Mouse (Mus musculus) spleen, adult 2 months (tissue): ENCODE measurements at regions not wholly inside any gene's neighbourhood (a gene's known extent, or its start where the extent isn't known, plus 50 kb on each side); places are given as distances from the start of the nearest gene placed in this dataset.

Experiments used
- DNase-seq, 2 experiments: peaks; one replicate each; pipeline versions ENCODE4 v3.0.0 to v3.0.0-alpha.2; 2012 to 2021; ENCODE audit warnings: low spot score in 2 of 2, low read depth in 1 of 2
- H3K27ac ChIP-seq: fragments of 200-500 bp; 2 replicates; pipeline ENCODE4 v1.5.1; 2012; ENCODE audit warnings: low read length, inconsistent platforms; ENCODE audit not compliant: insufficient read depth
- H3K27me3 ChIP-seq: fragments of 200-500 bp; 2 replicates; pipeline ENCODE4 v1.6.1; 2012; ENCODE audit warnings: mild to moderate bottlenecking, moderate library complexity, low read length, inconsistent platforms; ENCODE audit not compliant: control insufficient read depth, insufficient read depth
- H3K36me3 ChIP-seq: fragments of 200-500 bp; 2 replicates; pipeline ENCODE4 v1.6.1; 2012; ENCODE audit warnings: mild to moderate bottlenecking, low read length, inconsistent platforms; ENCODE audit not compliant: control insufficient read depth, insufficient read depth
- H3K4me1 ChIP-seq: fragments of 200-500 bp; 2 replicates; pipeline ENCODE4 v1.6.1; 2011; ENCODE audit warnings: inconsistent platforms; ENCODE audit not compliant: control insufficient read depth, insufficient read depth, insufficient read length
- H3K4me3 ChIP-seq: fragments of 200-500 bp; 2 replicates; pipeline ENCODE4 v1.5.1; 2011; ENCODE audit warnings: mild to moderate bottlenecking, inconsistent platforms; ENCODE audit not compliant: insufficient read depth, insufficient read length; ENCODE audit errors: extremely low read depth
- CTCF ChIP-seq: fragments of 200-500 bp; IDR thresholded peaks from 2 replicates; pipeline ENCODE4 v1.5.1; 2011; ENCODE audit warnings: mild to moderate bottlenecking, inconsistent platforms; ENCODE audit not compliant: insufficient read depth, insufficient read length, insufficient replicate concordance; ENCODE audit errors: extremely low read depth
- POLR2A ChIP-seq: fragments of 200-500 bp; IDR thresholded peaks from 2 replicates; pipeline ENCODE4 v1.6.1; 2011; ENCODE audit warnings: low read depth, low read length, inconsistent platforms
- WGBS: fragments of 180-500 bp; shearing (Covaris S2); methylation state at CpG from one replicate; pipeline ENCODE4 v1.1.7; 2018; 5-methylcytosine and 5-hydroxymethylcytosine counted together

DNA sequence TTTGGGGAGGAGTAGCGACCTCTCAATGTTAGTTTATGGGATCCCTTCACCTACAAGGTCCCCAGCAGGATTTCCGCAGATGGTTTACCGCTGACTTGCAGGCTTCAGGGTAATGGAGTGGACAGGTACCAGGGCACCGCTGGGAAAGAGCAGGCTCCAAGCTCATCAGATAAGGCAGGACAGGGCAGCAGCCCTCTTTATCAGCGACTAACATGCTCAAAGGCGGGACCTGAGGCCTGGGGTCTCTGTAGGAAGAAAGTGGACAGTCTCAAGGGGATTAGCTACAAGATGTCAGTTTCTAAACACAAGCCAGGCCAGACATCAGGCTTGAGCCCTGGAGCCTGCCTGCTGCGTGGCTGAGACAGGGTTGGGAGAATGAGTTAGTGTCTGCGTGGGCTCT, 74.9 kb upstream of the Stx18 start:
- TF ChIP-seq CTCF (no peak), POLR2A (no peak)
- H3K36me3 ChIP-seq = no peaks in the 10 kb centered on the region
- no peak overlapping the region for H3K4me3 ChIP-seq
- WGBS = 67% methylated on average over 8 of the region's 8 CpGs
- H3K27ac ChIP-seq = no peak overlapping the region
- H3K4me1 ChIP-seq = no peaks in the 10 kb centered on the region
- DNase-seq = no peak
- H3K27me3 ChIP-seq = no peaks in the 10 kb centered on the region

DNA sequence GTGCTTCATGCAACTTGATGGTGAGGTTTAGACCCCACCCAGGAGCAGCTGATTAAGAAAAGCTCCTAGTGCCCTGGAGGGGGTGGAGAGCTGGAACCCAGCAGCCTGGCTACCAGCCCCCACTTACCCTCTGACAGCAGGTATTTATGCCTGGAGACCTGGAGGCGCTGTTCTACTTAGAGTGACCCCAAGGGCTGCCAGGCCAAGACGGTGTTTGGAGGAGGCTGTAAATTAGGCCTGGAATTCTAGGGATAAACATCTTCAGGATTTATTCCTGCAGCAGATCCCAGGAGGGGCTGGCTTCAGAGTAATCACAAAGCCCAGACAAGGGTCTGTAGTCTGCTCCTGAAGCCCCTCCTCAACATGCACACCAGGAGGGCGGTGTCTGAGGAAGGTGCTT, 76.0 kb upstream of the Stx18 start:
- H3K4me1 ChIP-seq = no peaks in the 10 kb centered on the region
- no peak overlapping the region for H3K4me3 ChIP-seq
- no peak overlapping the region for H3K27ac ChIP-seq
- no peaks in the 10 kb centered on the region for H3K27me3 ChIP-seq
- TF ChIP-seq CTCF (no peak), POLR2A (no peak)
- H3K36me3 ChIP-seq = no peaks in the 10 kb centered on the region
- no peak for DNase-seq
- WGBS = 55% methylated on average over 3 of the region's 3 CpGs

GRCm38 (mm10) chr5:37960216-37960615, 78.3 kb upstream of the Stx18 start:
- Histone ChIP-seq H3K36me3 (no peaks in the 10 kb centered on the region), H3K4me1 (no peaks in the 10 kb centered on the region), H3K27me3 (no peaks in the 10 kb centered on the region), H3K27ac (no peak overlapping the region), H3K4me3 (no peak overlapping the region)
- TF ChIP-seq POLR2A = no peak
- TF ChIP-seq CTCF = no peak
- WGBS = 78% methylated on average over 7 of the region's 7 CpGs
- DNase-seq = no peak

DNA sequence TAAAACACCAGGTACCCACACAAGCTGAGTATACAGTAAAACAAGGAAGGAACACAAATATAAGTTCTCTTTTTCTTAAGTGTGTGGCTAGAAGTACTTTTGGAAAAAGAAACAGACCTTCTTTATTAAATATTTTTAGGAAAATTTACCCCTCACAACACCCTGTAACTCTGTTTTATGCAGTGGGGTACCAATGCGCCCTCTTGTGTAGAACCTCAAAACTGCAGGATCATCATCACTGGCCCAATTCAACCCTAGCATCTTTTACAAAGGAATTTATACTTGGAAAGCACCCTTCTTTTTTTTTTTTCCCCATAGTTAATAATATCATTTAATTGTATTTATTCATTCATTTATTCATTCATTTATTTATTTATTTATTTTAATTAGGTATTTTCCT, 86.4 kb upstream of the Stx18 start:
- 0% methylated on average over 1 of the region's 1 CpGs for WGBS

DNA sequence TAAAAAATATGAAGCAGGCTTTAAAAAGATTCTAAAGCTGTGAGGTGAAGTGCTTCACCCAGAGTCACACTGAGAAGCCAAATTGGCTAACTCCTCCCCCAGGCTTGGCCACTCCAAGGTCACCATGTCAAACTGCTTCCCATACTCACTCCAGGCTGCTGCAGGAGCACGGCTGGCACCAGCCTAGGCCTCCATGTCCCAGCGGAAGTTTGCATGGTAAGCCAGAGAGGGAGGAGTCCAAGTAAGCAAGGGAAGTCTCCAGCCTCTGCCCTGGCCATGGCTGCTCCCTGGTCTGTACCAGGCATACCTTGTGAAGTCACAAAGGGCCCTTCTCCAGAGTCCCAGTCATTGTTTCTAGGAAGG, 105.8 kb upstream of the Stx18 start:
- no peak overlapping the region for H3K27ac ChIP-seq
- TF ChIP-seq POLR2A (no peak), CTCF (no peak)
- H3K36me3 ChIP-seq = no peaks in the 10 kb centered on the region
- DNase-seq = no peak
- H3K4me1 ChIP-seq = no peaks in the 10 kb centered on the region
- H3K27me3 ChIP-seq = no peaks in the 10 kb centered on the region
- WGBS = 42% methylated on average over 2 of the region's 2 CpGs
- no peak overlapping the region for H3K4me3 ChIP-seq

More for the DNA sequence above, 86.4 kb upstream of the Stx18 start:
- Histone ChIP-seq H3K27ac (no peak overlapping the region), H3K4me3 (no peak overlapping the region), H3K4me1 (no peaks in the 10 kb centered on the region), H3K36me3 (no peaks in the 10 kb centered on the region), H3K27me3 (no peaks in the 10 kb centered on the region)
- no peak for TF ChIP-seq CTCF
- TF ChIP-seq POLR2A = no peak
- DNase-seq = no peak

GRCm38 (mm10) chr5:37932086-37932759, 106.3 kb upstream of the Stx18 start:
- Histone ChIP-seq H3K27me3 (no peaks in the 10 kb centered on the region), H3K4me3 (no peak overlapping the region), H3K36me3 (no peaks in the 10 kb centered on the region), H3K27ac (0 out of 2 replicates have a peak overlapping the region, but pooled peaks have one; percentile 9), H3K4me1 (no peaks in the 10 kb centered on the region)
- WGBS = 75% methylated on average over 10 of the region's 10 CpGs
- no peak for DNase-seq
- TF ChIP-seq CTCF (no peak), POLR2A (no peak)

- Histone ChIP-seq H3K4me1 (no peaks in the 10 kb centered on the region), H3K27me3 (no peaks in the 10 kb centered on the region; the same call in 1 of the 2 replicates), H3K4me3 (no peak overlapping the region), H3K36me3 (no peaks in the 10 kb centered on the region), H3K27ac (no peak overlapping the region)
- DNase-seq = no peak
- 31% methylated on average over 2 of the region's 2 CpGs for WGBS
- TF ChIP-seq POLR2A (no peak), CTCF (no peak)
Measured at GRCm38 (mm10) chr5:37920481-37920880, 96.1 kb upstream of the Msx1 start.
